Mouse (Mus musculus) ES-Bruce4 (cell line): ENCODE measurements around the gene Morf4l1. TPM values are rescaled to one million over a fixed set of nuclear protein-coding genes. Genes with fewer than 3 reads are reported as not detected.

Source experiments
- H3K27ac ChIP-seq: 2 replicates; pipeline ENCODE4 v1.5.1; 2012; ENCODE audit warnings: low read length, inconsistent platforms; ENCODE audit not compliant: insufficient read depth
- H3K27me3 ChIP-seq: 2 replicates; pipeline ENCODE4 v1.6.1; 2012; ENCODE audit warnings: mild to moderate bottlenecking, low read length, inconsistent platforms; ENCODE audit not compliant: control insufficient read depth, poor library complexity, insufficient read depth, severe bottlenecking
- H3K36me3 ChIP-seq: 2 replicates; pipeline ENCODE4 v1.6.1; 2012; ENCODE audit warnings: inconsistent platforms, mild to moderate bottlenecking, low read length, moderate library complexity; ENCODE audit not compliant: control insufficient read depth, poor library complexity, insufficient read depth, severe bottlenecking
- H3K4me1 ChIP-seq: one replicate; pipeline ENCODE4 v1.8.1; 2011; ENCODE audit warnings: low read length; ENCODE audit not compliant: control insufficient read depth, insufficient read depth
- H3K4me3 ChIP-seq: 2 replicates; pipeline ENCODE4 v1.5.1; 2011; ENCODE audit warnings: low read depth, mild to moderate bottlenecking, low read length
- H3K9ac ChIP-seq: 2 replicates; pipeline ENCODE4 v1.6.1; 2012; ENCODE audit warnings: low read depth, mild to moderate bottlenecking, inconsistent platforms; ENCODE audit not compliant: poor library complexity, severe bottlenecking
- H3K9me3 ChIP-seq: replicated peaks from 2 replicates; pipeline ENCODE4 v1.6.1; 2012; ENCODE audit warnings: mild to moderate bottlenecking, low read length, inconsistent platforms; ENCODE audit not compliant: control insufficient read depth, poor library complexity, insufficient read depth, severe bottlenecking
- CTCF ChIP-seq: IDR thresholded peaks from one replicate; pipeline ENCODE4 v1.8.1; 2011; ENCODE audit warnings: low read depth, low read length
- EP300 ChIP-seq: IDR thresholded peaks from 2 replicates; pipeline ENCODE4 v1.6.1; 2011; ENCODE audit warnings: low read depth, low read length; ENCODE audit not compliant: insufficient read depth
- POLR2A ChIP-seq: IDR thresholded peaks from one replicate; pipeline ENCODE4 v1.8.1; 2011; ENCODE audit warnings: low read length; ENCODE audit not compliant: insufficient read depth
- polyA plus RNA-seq: library from polyadenylated mRNA; stranded (reverse); fragments of >200 nt; gene quantifications from 2 replicates; pipeline ENCODE4 v1.2.4, GENCODE M21; 2011; ENCODE audit warnings: low read depth; ENCODE audit not compliant: missing spikeins, insufficient read depth, insufficient read length

The Morf4l1 gene
- polyA plus RNA-seq, 1 experiment = 647 TPM

GRCm38 (mm10) chr9:90127146-90127545 lies 12.6 kb upstream of the Morf4l1 start:
- Histone ChIP-seq H3K9ac (peak overlapping the region; percentile 42; the same call in 1 of the 2 replicates), H3K4me1 (no peaks in the 10 kb centered on the region)

GRCm38 (mm10) chr9:90126260-90127010 lies 11.9 kb upstream of the Morf4l1 start:
- TF ChIP-seq CTCF = no peak
- 0 out of 2 replicates have a peak, but pooled peaks have one; percentile 49 for TF ChIP-seq EP300
- Histone ChIP-seq H3K36me3 (no peaks in the 10 kb centered on the region), H3K4me1 (no peaks in the 10 kb centered on the region), H3K4me3 (peak overlapping the region; percentile 62), H3K9me3 (no peaks in the 10 kb centered on the region), H3K9ac (peak overlapping the region; percentile 74; the same call in 1 of the 2 replicates), H3K27me3 (no peaks in the 10 kb centered on the region), H3K27ac (0 out of 2 replicates have a peak overlapping the region, but pooled peaks have one; percentile 17)

More at GRCm38 (mm10) chr9:90127146-90127545, 12.6 kb upstream of the Morf4l1 start:
- TF ChIP-seq CTCF (no peak), POLR2A (no peak), EP300 (no peak)
- Histone ChIP-seq H3K36me3 (no peaks in the 10 kb centered on the region), H3K27me3 (no peaks in the 10 kb centered on the region), H3K9me3 (no peaks in the 10 kb centered on the region), H3K27ac (no peak overlapping the region), H3K4me3 (peak overlapping the region; percentile 62)

- Histone ChIP-seq H3K27me3 (no peaks in the 10 kb centered on the region), H3K4me3 (no peak overlapping the region), H3K4me1 (no peaks in the 10 kb centered on the region), H3K9ac (peak overlapping the region; percentile 74; the same call in 1 of the 2 replicates), H3K27ac (0 out of 2 replicates have a peak overlapping the region, but pooled peaks have one; percentile 17), H3K36me3 (no peaks in the 10 kb centered on the region), H3K9me3 (no peaks in the 10 kb centered on the region)
- TF ChIP-seq EP300 (no peak), CTCF (no peak), POLR2A (no peak)
These were observed 11.0 kb upstream of the Morf4l1 start for GRCm38 (mm10) chr9:90125416-90126099.

GRCm38 (mm10) chr9:90124873-90125245 lies 10.3 kb upstream of the Morf4l1 start:
- no peaks in the 10 kb centered on the region for H3K36me3 ChIP-seq
- TF ChIP-seq CTCF (no peak), EP300 (no peak), POLR2A (no peak)
- H3K4me3 ChIP-seq = peak overlapping the region; percentile 26; the same call in 1 of the 2 replicates
- no peaks in the 10 kb centered on the region for H3K27me3 ChIP-seq
- no peaks in the 10 kb centered on the region for H3K9me3 ChIP-seq
- H3K27ac ChIP-seq = peak overlapping the region; percentile 19
- H3K9ac ChIP-seq = 0 out of 2 replicates have a peak overlapping the region, but pooled peaks have one; percentile 42
- H3K4me1 ChIP-seq = no peaks in the 10 kb centered on the region

- 0 out of 2 replicates have a peak overlapping the region, but pooled peaks have one; percentile 42 for H3K9ac ChIP-seq
- no peaks in the 10 kb centered on the region for H3K27me3 ChIP-seq
- TF ChIP-seq CTCF (no peak), EP300 (0 out of 2 replicates have a peak, but pooled peaks have one; percentile 34)
- H3K4me3 ChIP-seq = peak overlapping the region; percentile 50
- H3K27ac ChIP-seq = peak overlapping the region; percentile 19
- H3K4me1 ChIP-seq = no peaks in the 10 kb centered on the region
- no peaks in the 10 kb centered on the region for H3K36me3 ChIP-seq
- no peaks in the 10 kb centered on the region for H3K9me3 ChIP-seq
These were observed 9.7 kb upstream of the Morf4l1 start for GRCm38 (mm10) chr9:90124156-90124872.
